Mouse (Mus musculus) E14TG2a.4 (cell line): ENCODE measurements around the gene Inhbb.

Source experiments
- H3K27me3 ChIP-seq: 2 replicates; pipeline ENCODE4 v1.6.1; 2014; ENCODE audit warnings: low read length, control low read depth; ENCODE audit not compliant: insufficient read depth
- H3K36me3 ChIP-seq: 2 replicates; pipeline ENCODE4 v1.6.1; 2014; ENCODE audit warnings: low read length, control low read depth; ENCODE audit not compliant: insufficient read depth
- H3K4me1 ChIP-seq: replicated peaks from 2 replicates; pipeline ENCODE4 v1.6.1; 2014; ENCODE audit warnings: low read depth, low read length, control low read depth
- H3K4me3 ChIP-seq: replicated peaks from 2 replicates; pipeline ENCODE4 v1.5.1; 2014; ENCODE audit warnings: mild to moderate bottlenecking, low read length
- H3K9me3 ChIP-seq: 2 replicates; pipeline ENCODE4 v1.6.1; 2014; ENCODE audit warnings: low read length, control low read depth
- CTCF ChIP-seq: conservative IDR thresholded peaks from 2 replicates; pipeline ENCODE4 v1.5.1; 2014; ENCODE audit warnings: low read length
- NANOG ChIP-seq: IDR thresholded peaks from 2 replicates; pipeline ENCODE4 v1.6.1; 2014; ENCODE audit warnings: borderline replicate concordance, low read length, mixed read lengths
- POU5F1 ChIP-seq: IDR thresholded peaks from 2 replicates; pipeline ENCODE4 v1.6.1; 2014; ENCODE audit warnings: low read length, borderline replicate concordance

The Inhbb gene

DNA sequence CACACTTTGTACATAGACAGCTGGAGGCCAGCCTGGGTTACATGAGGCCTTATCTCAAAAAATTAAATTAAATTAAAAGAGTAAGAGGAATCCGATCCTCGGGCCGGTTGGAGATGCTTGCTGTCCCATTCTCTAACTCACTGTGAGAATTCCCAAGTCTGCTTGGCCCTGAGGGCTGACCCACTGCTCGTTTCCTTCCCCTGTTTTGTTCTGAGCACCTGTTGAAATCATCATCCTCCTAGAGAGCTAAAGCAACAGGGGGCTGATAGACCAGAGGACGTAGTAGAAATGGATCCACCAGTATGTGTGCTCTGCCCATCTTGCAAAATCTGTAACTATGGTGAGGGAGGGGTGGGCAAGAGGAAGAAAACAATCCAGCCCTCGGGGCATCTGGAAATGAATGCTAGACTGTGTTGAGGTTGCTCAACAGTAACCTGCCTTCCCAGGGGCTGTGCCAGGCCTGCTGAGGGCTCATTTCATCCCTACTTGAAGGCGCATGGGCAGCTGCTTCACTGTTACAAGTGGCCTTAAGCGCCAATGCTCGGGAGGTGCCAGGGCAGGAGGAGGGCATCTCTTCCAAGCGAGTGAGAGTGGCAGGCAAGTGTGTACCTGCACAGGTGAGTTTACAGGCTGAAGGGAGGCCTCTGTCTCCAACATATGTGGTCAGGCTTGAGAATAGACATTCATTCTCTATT lies 28.8 kb upstream of the Inhbb start:
- peak overlapping the region; percentile 24; the same call in 1 of the 2 replicates for H3K4me3 ChIP-seq
- no peaks in the 10 kb centered on the region for H3K9me3 ChIP-seq
- no peaks in the 10 kb centered on the region for H3K36me3 ChIP-seq
- peaks cover 61% of the 10 kb centered on the region for H3K4me1 ChIP-seq
- TF ChIP-seq NANOG (no peak), POU5F1 (no peak), CTCF (no peak)
- H3K27me3 ChIP-seq: peaks cover 7% of the 10 kb centered on the region

DNA sequence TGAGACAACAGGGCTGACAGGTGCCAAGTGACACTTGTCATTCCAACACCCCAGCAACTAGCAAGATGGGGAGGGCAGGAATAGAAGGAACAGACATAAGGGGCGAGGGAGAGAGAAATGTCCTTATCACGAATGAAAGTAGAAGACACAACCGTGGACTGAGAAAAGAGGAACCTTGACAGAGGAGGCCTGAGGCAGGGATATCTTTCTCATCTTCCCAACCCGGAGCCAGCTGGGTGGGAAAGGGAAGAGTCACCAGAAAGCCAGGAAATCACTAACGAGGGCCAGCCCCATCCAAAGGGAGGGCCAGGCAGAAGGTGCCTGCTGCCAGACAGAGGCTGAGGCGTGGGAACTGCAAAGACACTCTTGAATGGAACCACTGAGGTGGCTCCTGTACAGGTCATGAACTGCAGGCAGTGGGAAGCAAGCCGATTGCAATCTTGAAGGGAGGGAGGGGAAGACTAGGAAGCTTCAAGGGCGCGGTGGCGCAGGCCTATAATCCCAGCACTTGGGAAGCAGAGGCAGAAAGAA lies 24.8 kb upstream of the Inhbb start:
- Histone ChIP-seq H3K4me3 (no peak overlapping the region), H3K27me3 (peaks cover 5% of the 10 kb centered on the region), H3K36me3 (no peaks in the 10 kb centered on the region), H3K4me1 (peaks cover 67% of the 10 kb centered on the region), H3K9me3 (no peaks in the 10 kb centered on the region)
- TF ChIP-seq POU5F1 (no peak), CTCF (no peak), NANOG (no peak)

GRCm38 (mm10) chr1:119443591-119444350 lies 21.7 kb upstream of the Inhbb start:
- 0 out of 2 replicates have a peak, but pooled peaks cover 5% of the 10 kb centered on the region for H3K27me3 ChIP-seq
- peaks cover 48% of the 10 kb centered on the region for H3K4me1 ChIP-seq
- no peak for TF ChIP-seq NANOG
- TF ChIP-seq CTCF: no peak
- no peak for TF ChIP-seq POU5F1
- peak overlapping the region; percentile 65 for H3K4me3 ChIP-seq
- peaks cover 6% of the 10 kb centered on the region; the same call in 1 of the 2 replicates for H3K36me3 ChIP-seq
- no peaks in the 10 kb centered on the region for H3K9me3 ChIP-seq

GRCm38 (mm10) chr1:119442901-119443300 lies 20.9 kb upstream of the Inhbb start:
- peaks cover 6% of the 10 kb centered on the region; the same call in 1 of the 2 replicates for H3K36me3 ChIP-seq
- no peak for TF ChIP-seq NANOG
- TF ChIP-seq POU5F1: no peak
- no peak for TF ChIP-seq CTCF

DNA sequence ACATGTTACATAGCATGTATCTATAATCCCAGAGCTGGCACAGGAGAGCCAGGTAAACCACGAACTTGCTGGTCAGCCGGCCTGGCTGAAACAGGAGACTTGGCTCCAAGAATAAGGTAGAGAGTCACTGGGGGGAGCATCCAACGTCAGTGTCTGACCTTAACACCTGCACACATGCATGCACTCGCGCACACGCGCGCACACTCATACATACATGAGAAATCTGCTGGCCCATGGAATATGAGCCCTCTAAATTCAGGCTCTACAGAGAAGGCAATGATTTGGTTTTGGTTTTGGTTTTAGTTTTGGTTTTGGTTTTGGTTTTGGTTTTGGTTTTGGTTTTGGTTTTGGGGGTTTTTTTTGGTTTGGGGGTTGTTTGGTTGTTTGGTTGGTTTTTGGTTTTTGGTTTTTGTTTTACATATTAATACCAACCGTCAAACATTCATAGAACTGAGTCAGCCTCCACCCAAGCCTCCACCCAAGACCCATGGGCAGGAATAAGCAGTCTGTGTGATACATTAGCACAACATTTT lies 16.1 kb upstream of the Inhbb start:
- H3K4me1 ChIP-seq: peaks cover 27% of the 10 kb centered on the region
- H3K36me3 ChIP-seq: peaks cover 6% of the 10 kb centered on the region; the same call in 1 of the 2 replicates
- peaks cover 4% of the 10 kb centered on the region for H3K9me3 ChIP-seq
- TF ChIP-seq CTCF: no peak
- no peak for TF ChIP-seq NANOG
- no peak for TF ChIP-seq POU5F1
- 0 out of 2 replicates have a peak, but pooled peaks cover 5% of the 10 kb centered on the region for H3K27me3 ChIP-seq
- no peak overlapping the region for H3K4me3 ChIP-seq

More at GRCm38 (mm10) chr1:119442901-119443300, 20.9 kb upstream of the Inhbb start:
- peak overlapping the region; percentile 65 for H3K4me3 ChIP-seq
- 0 out of 2 replicates have a peak, but pooled peaks cover 5% of the 10 kb centered on the region for H3K27me3 ChIP-seq
- no peaks in the 10 kb centered on the region for H3K9me3 ChIP-seq
- H3K4me1 ChIP-seq: peaks cover 48% of the 10 kb centered on the region

GRCm38 (mm10) chr1:119437401-119437800 lies 15.4 kb upstream of the Inhbb start:
- peaks cover 19% of the 10 kb centered on the region for H3K4me1 ChIP-seq
- no peak overlapping the region for H3K4me3 ChIP-seq
- H3K36me3 ChIP-seq: peaks cover 6% of the 10 kb centered on the region; the same call in 1 of the 2 replicates
- 0 out of 2 replicates have a peak, but pooled peaks cover 5% of the 10 kb centered on the region for H3K27me3 ChIP-seq
- peaks cover 4% of the 10 kb centered on the region for H3K9me3 ChIP-seq
- TF ChIP-seq NANOG: no peak

DNA sequence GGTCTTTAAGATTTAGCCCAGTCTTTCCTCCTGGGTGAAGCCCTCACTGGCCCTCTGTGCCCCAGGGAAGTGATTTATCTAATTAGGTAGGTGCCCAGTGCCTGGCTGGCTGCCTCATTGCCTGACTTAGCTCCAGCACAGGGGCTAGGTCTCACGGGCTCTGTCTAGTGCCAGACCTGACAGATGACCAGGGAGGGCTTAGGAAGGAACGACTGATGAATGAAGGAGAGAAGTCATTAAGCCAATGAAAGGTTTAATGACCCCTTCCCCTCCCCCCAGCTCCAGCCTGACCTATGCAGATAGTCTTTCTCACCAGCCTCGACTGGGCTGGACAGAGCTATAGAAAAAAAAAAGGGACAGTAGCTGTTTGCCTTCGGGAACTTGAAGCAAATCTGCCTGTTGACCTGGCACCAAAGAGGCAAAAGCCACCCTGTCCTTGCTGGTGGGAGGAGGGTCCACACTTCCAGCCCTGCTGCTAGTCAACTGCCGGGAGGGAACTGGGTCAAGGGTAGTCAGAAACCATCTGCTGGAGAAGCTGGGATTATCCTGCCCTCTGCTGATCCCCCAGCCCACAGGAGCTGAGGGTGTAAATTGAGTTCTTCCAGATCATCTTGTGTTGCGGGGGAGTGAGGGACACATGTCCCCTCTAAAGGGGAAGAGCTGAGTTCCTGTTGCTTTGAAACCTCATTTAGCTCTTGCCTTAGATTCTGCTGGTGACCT lies 2.3 kb upstream of the Inhbb start:
- Histone ChIP-seq H3K4me3 (peak overlapping the region; percentile 88), H3K9me3 (no peaks in the 10 kb centered on the region), H3K27me3 (peaks cover 24% of the 10 kb centered on the region), H3K4me1 (peaks cover 50% of the 10 kb centered on the region), H3K36me3 (peaks cover 4% of the 10 kb centered on the region; the same call in 1 of the 2 replicates)
- TF ChIP-seq POU5F1 (no peak), NANOG (no peak), CTCF (no peak)
